Mouse (Mus musculus) thymus, adult 2 months (tissue): ENCODE measurements around the gene Slc10a7. TPM values are rescaled to one million over a fixed set of nuclear protein-coding genes. Genes with fewer than 3 reads are reported as not detected.

Source experiments
- DNase-seq: peaks from one replicate; pipeline ENCODE4 v3.0.0; 2021
- H3K27ac ChIP-seq: fragments of 200-500 bp; 2 replicates; pipeline ENCODE4 v1.5.1; 2012; ENCODE audit warnings: low read length, control low read depth; ENCODE audit not compliant: control insufficient read depth, insufficient read depth
- H3K27me3 ChIP-seq: fragments of 200-500 bp; 2 replicates; pipeline ENCODE4 v1.6.1; 2012; ENCODE audit warnings: mild to moderate bottlenecking, low read length, moderate library complexity, mixed read lengths; ENCODE audit not compliant: control insufficient read depth, insufficient read depth
- H3K36me3 ChIP-seq: fragments of 200-500 bp; 2 replicates; pipeline ENCODE4 v1.6.1; 2012; ENCODE audit warnings: mild to moderate bottlenecking, low read length, moderate library complexity; ENCODE audit not compliant: control insufficient read depth, insufficient read depth
- H3K4me1 ChIP-seq: fragments of 200-500 bp; replicated peaks from 2 replicates; pipeline ENCODE4 v1.6.1; 2012; ENCODE audit warnings: low read length; ENCODE audit not compliant: control insufficient read depth, insufficient read depth
- H3K4me3 ChIP-seq: fragments of 200-500 bp; 2 replicates; pipeline ENCODE4 v1.5.1; 2012; ENCODE audit warnings: mild to moderate bottlenecking, low read length, control low read depth, moderate library complexity; ENCODE audit not compliant: control insufficient read depth, insufficient read depth
- CTCF ChIP-seq: fragments of 200-500 bp; IDR thresholded peaks from 2 replicates; pipeline ENCODE4 v1.5.1; 2012; ENCODE audit warnings: mild to moderate bottlenecking, control low read depth, low read length, moderate library complexity, borderline replicate concordance; ENCODE audit not compliant: control insufficient read depth, poor library complexity, insufficient read depth; ENCODE audit errors: extremely low read depth
- POLR2A ChIP-seq: fragments of 200-500 bp; IDR thresholded peaks from 2 replicates; pipeline ENCODE4 v1.6.1; 2012; ENCODE audit warnings: mild to moderate bottlenecking, low read length, control low read depth, moderate library complexity; ENCODE audit not compliant: control insufficient read depth, poor library complexity, insufficient read depth; ENCODE audit errors: extremely low read depth
- WGBS: fragments of 180-500 bp; shearing (Covaris S2); methylation state at CpG from one replicate; pipeline ENCODE4 v1.1.7; 2018; 5-methylcytosine and 5-hydroxymethylcytosine counted together
- polyA plus RNA-seq: library from polyadenylated mRNA; depleted of rRNA; stranded (reverse); fragments of >200 nt; gene quantifications from 2 replicates; pipeline ENCODE4 v1.2.3, GENCODE M21; 2012

The Slc10a7 gene
- polyA plus RNA-seq, 1 experiment = 22.1 TPM

DNA sequence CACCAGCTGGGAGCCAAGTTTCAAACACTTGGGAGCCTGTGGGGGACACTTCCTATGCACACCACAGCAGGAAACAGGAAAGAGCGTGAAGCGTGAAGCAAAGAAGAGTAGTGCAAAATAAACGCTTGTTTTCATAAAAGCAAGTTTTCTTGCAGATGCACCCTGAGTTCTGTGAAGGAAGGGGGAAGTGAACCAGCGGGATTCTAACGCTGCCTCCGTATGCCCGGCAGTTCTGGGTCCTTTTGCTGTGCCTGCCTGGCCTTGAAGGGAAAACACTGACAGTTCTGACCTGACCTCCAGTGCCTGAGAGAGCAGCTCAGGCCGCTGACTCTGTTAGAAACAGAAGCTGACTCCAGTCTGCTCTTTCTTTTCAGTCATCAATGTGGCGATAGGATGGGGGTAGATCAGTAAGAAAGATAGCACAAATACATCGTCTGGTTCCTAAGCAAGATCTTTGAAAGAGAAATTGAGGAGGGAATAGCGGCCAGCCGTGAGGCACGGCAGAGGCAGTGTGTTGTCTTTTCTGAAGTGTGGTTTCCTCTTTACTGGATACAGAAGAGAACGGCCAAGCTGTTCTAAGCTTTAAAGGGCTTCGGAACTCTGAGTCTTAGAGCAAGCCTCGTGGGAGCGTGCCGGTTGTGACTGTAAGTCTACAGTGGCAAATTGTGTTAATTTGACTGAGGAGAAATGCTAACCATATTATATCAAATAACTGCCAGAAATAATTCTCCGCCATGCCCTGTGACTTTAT lies 121.4 kb downstream of the Slc10a7 start:
- H3K27me3 ChIP-seq = no peaks in the 10 kb centered on the region

DNA sequence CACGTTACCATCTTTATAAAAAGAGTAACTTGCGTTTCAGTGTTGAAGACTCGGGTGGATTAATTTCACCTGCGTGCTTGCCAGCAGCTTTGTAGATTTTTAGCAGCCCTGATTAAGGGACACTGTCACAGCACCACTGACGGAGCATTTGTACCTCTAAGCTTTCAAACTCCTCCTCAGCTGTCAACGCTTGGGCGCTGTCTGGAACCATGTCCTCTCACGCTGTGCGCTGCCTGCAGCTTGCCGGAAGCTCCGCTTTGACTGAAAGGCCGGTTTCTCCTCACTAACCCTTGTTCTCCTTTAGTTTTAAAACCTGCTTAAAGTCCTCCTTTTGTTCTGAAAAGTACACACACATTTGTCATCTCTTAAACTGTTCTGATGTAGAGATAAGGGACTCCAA lies 123.9 kb downstream of the Slc10a7 start:
- no peak overlapping the region for H3K27ac ChIP-seq
- no peaks in the 10 kb centered on the region for H3K27me3 ChIP-seq
- TF ChIP-seq POLR2A (no peak), CTCF (no peak)
- no peak overlapping the region for H3K4me3 ChIP-seq
- H3K4me1 ChIP-seq = peaks cover 13% of the 10 kb centered on the region
- no peaks in the 10 kb centered on the region for H3K36me3 ChIP-seq
- WGBS = 95% methylated on average over 12 of the region's 12 CpGs
- no peak for DNase-seq

More for the DNA sequence above, 121.4 kb downstream of the Slc10a7 start:
- TF ChIP-seq CTCF (no peak), POLR2A (no peak)
- Histone ChIP-seq H3K4me3 (peak overlapping the region; percentile 30), H3K27ac (peak overlapping the region; percentile 53), H3K36me3 (no peaks in the 10 kb centered on the region), H3K4me1 (peaks cover 17% of the 10 kb centered on the region)
- DNase-seq = peak; percentile 5
- 9% methylated on average over 19 of the region's 19 CpGs for WGBS

GRCm38 (mm10) chr8:78634018-78634417 lies 124.9 kb downstream of the Slc10a7 start:
- no peak for DNase-seq
- TF ChIP-seq CTCF (no peak), POLR2A (no peak)
- WGBS = 98% methylated on average over 3 of the region's 3 CpGs
- no peaks in the 10 kb centered on the region for H3K36me3 ChIP-seq
- H3K27me3 ChIP-seq = no peaks in the 10 kb centered on the region
- H3K4me1 ChIP-seq = peaks cover 13% of the 10 kb centered on the region
- H3K4me3 ChIP-seq = no peak overlapping the region
- H3K27ac ChIP-seq = no peak overlapping the region

DNA sequence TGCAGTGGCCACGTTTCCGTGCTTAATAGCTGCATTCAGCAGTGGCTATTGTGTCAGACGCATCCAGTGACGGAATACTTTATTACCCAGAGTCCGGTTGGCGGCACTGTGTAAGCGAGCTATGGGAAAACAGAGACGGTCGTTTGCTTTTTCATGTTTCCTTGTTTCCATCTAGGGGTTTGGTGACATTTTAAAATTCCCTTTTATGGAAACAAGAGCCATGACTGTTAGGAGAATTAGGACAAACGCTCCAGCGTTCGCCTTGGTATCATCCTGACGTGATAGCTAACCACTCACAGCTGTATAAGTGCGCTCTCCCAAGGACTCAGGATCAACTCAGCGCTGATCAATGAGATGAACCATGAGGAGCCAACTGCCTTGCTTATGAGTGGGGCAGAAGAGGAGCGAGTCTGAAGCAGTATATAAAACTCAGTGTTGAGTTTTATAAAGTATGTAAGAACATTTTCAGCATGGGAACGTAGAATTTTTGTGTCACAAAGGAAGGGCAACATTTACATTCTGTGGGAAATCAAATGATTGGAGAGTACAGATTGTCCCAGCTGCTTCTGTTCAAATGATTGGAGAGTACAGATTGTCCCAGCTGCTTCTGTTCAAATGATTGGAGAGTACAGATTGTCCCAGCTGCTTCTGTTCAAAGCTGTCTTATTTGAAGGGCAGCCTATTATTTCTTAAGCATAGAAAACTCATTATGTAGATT lies 125.5 kb downstream of the Slc10a7 start:
- no peak overlapping the region for H3K27ac ChIP-seq

DNA sequence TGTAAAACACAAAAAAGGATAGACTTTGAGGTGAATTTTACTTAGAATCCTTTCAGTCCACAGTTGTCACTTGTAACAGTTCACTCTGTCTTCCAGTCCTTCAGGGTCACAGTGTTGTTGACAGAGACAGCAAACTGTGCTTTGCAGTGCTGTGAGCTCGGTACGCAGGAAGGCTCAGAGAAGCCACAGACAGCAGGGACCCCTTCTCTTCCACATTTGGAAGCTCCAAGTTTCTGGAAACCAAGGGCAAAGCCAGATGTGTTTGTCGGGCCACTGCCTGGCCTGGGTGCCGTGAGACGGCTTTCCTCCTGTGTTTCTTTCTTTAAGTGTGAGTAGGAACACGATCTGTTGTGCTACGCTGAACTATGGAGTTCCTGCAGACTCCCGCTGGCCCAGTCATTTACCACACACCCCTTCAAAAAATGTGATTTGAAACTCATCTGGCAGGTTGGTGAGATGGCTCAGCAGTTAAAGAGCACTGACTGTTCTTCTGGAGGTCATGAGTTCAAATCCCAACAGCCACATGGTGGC lies 126.2 kb downstream of the Slc10a7 start:
- H3K27ac ChIP-seq = no peak overlapping the region
- H3K4me3 ChIP-seq = no peak overlapping the region
- no peaks in the 10 kb centered on the region for H3K36me3 ChIP-seq
- H3K4me1 ChIP-seq = peaks cover 9% of the 10 kb centered on the region
- H3K27me3 ChIP-seq = no peaks in the 10 kb centered on the region
- DNase-seq = no peak
- WGBS = 97% methylated on average over 8 of the region's 8 CpGs
- TF ChIP-seq CTCF = no peak
- TF ChIP-seq POLR2A = no peak

More for the DNA sequence above, 125.5 kb downstream of the Slc10a7 start:
- Histone ChIP-seq H3K27me3 (no peaks in the 10 kb centered on the region), H3K4me3 (no peak overlapping the region), H3K4me1 (peaks cover 13% of the 10 kb centered on the region), H3K36me3 (no peaks in the 10 kb centered on the region)
- no peak for DNase-seq
- 97% methylated on average over 17 of the region's 17 CpGs for WGBS
- TF ChIP-seq POLR2A = no peak
- no peak for TF ChIP-seq CTCF

- Histone ChIP-seq H3K27ac (no peak overlapping the region), H3K36me3 (no peaks in the 10 kb centered on the region), H3K27me3 (no peaks in the 10 kb centered on the region), H3K4me3 (no peak overlapping the region), H3K4me1 (no peaks in the 10 kb centered on the region)
- 94% methylated on average over 9 of the region's 9 CpGs for WGBS
- TF ChIP-seq POLR2A = no peak
- TF ChIP-seq CTCF = no peak
- DNase-seq = no peak
These were observed 132.8 kb downstream of the Slc10a7 start for GRCm38 (mm10) chr8:78641919-78642318.
